ENCODE assay signal across 18 mouse cellular contexts in the genomic region with DNA sequence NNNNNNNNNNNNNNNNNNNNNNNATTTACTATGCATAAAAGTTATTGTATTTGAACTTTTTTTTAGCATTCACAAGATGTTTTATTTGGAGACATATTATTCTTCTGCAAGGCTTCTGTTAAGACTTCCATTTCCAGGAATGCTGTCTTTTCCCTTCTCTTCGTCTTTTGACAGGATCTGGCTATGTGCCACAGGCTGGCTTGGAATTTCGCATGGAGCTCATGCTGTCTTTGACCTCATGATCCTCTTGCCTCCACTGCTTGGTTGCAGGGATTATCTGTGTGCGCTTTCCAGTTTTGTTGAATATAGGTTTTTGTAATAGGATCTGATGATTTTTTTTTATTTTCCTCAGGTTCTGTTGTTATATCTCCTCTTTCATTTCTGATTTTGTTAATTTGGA. TPM values are rescaled to one million over a fixed set of nuclear protein-coding genes. Genes with fewer than 3 reads are reported as not detected.
DNase-seq lines count a peak whose midpoint lies in the region; TF ChIP-seq lines count a peak whose summit lies in the region.
"Had no signal": no experiment of that assay in that cellular context is flagged by ENCODE, and none has a peak within 500 bp of the region (broad histone marks: within the 10 kb centered on the region; RNA-seq: fewer than 3 reads in every experiment).

No protein-coding gene starts in this region.

- H3K4me3 ChIP-seq in lung, adult 2 months (replicated peaks; ENCODE audit: extremely low read depth, low read depth, low read length): no peak overlapping the region
- H3K4me3 ChIP-seq: embryonic facial prominence, embryonic 10.5 days; embryonic facial prominence, embryonic 12.5 days; forebrain, embryonic 13.5 days; forebrain, embryonic 15.5 days had no signal

- peak; percentile 68 to 74 for DNase-seq in cerebellum, postnatal 14 days
- DNase-seq in cerebellum, postnatal 36 days: no peak
- DNase-seq in left cerebral cortex, postnatal 4 days: peak; percentile 62
- DNase-seq in left cerebral cortex, postnatal 14 days (ENCODE audit: low spot score in 2 of 2): no peak
- DNase-seq in lung, postnatal 10 days: peak; percentile 8
- no peak for DNase-seq in lung, adult 2 months
- DNase-seq in urinary bladder, adult 18-20 months (ENCODE audit: low spot score in 2 of 2): no peak
- DNase-seq: adrenal gland, adult 8-10 months; adrenal gland, postnatal 14 days; adrenal gland, postnatal 36 days; cerebellum, adult 11-12 months; cerebellum, adult 2 months; cerebellum, adult 9-11 months; forebrain, postnatal 0 days had no signal

- no peak for TF ChIP-seq CTCF in lung, adult 2 months (IDR thresholded peaks at IDR 0.05; ENCODE audit: insufficient read depth, low read length)

- no peak for TF ChIP-seq POLR2A in lung, adult 2 months (IDR thresholded peaks at IDR 0.05; ENCODE audit: borderline replicate concordance, extremely low read depth, low read depth, low read length)

- 54% methylated on average over 3 of the region's 3 CpGs for WGBS in lung, adult 2 months

- intact Hi-C loops in left cerebral cortex, postnatal 4 days (cut with DNase I): no loop called here
- intact Hi-C loops in left cerebral cortex, postnatal 14 days (cut with DNase I): no loop called here

- H3K4me1 ChIP-seq in lung, adult 2 months (ENCODE audit: control insufficient read depth, insufficient read depth, low read length): no peaks in the 10 kb centered on the region
- H3K4me1 ChIP-seq: embryonic facial prominence, embryonic 10.5 days; embryonic facial prominence, embryonic 12.5 days; forebrain, embryonic 13.5 days; forebrain, embryonic 15.5 days had no signal

RNA-seq across cellular contexts. Expression of a gene that starts 25.0 kb away (rescaled TPM):
- total RNA-seq in left cerebral cortex, postnatal 4 days (2021): 1 to 10 TPM; 1.1 to 1.2 TPM
- 1 to 10 TPM; 1.3 to 1.6 TPM for total RNA-seq in left cerebral cortex, postnatal 14 days (2021)
- 1.1 and 3.2 TPM in 2 replicates for polyA plus RNA-seq in lung, adult 2 months (2012; rRNA removed)

Comparison
In these comparisons a context has a peak if more than half of its experiments do, and no peak if none do; other contexts are left out.
1. DNase-seq: peak in cerebellum, postnatal 14 days (2 of 2), left cerebral cortex, postnatal 4 days (single experiment) and lung, postnatal 10 days (single experiment); none in cerebellum, postnatal 36 days (0 of 2), left cerebral cortex, postnatal 14 days (0 of 2), lung, adult 2 months (single experiment) and urinary bladder, adult 18-20 months (0 of 2).